Mouse (Mus musculus) heart, embryonic 15.5 days (tissue): ENCODE measurements around the gene Msl1. TPM values are rescaled to one million over a fixed set of nuclear protein-coding genes. Genes with fewer than 3 reads are reported as not detected.
"Not testable (repeated sequence)": the region's sequence is repeated elsewhere in the genome, so short reads cannot be mapped to it uniquely, and the experiment has no call there.

Experiments
- ATAC-seq: fragments of 200-750 bp; cut with Nextera tagmentation; replicated peaks from 2 replicates; pipeline ENCODE4 v1.8.0; 2017; ENCODE audit warnings: low read depth, moderate TSS enrichment; ENCODE audit not compliant: insufficient number of reproducible peaks, insufficient read depth, low FRiP score
- H3K27ac ChIP-seq: fragments of 300-500 bp; sonication (generic); 2 replicates; pipeline ENCODE4 v1.5.1; 2015; ENCODE audit warnings: mild to moderate bottlenecking, inconsistent platforms
- H3K27me3 ChIP-seq: fragments of 300-500 bp; sonication (generic); 2 replicates; pipeline ENCODE4 v1.6.1; 2015; ENCODE audit warnings: inconsistent platforms
- H3K36me3 ChIP-seq: fragments of 300-500 bp; sonication (generic); 2 replicates; pipeline ENCODE4 v1.6.1; 2015; ENCODE audit warnings: mild to moderate bottlenecking, inconsistent platforms
- H3K4me1 ChIP-seq: fragments of 300-500 bp; sonication (generic); replicated peaks from 2 replicates; pipeline ENCODE4 v1.6.1; 2015; ENCODE audit warnings: inconsistent platforms
- H3K4me2 ChIP-seq: fragments of 300-500 bp; sonication (generic); 2 replicates; pipeline ENCODE4 v1.6.1; 2015; ENCODE audit warnings: inconsistent platforms, mild to moderate bottlenecking, moderate library complexity
- H3K4me3 ChIP-seq: fragments of 300-500 bp; sonication (generic); 2 replicates; pipeline ENCODE4 v1.5.1; 2015; ENCODE audit warnings: mild to moderate bottlenecking, inconsistent platforms
- H3K9ac ChIP-seq: fragments of 300-500 bp; sonication (generic); 2 replicates; pipeline ENCODE4 v1.6.1; 2015; ENCODE audit warnings: mild to moderate bottlenecking, inconsistent platforms
- H3K9me3 ChIP-seq: fragments of 300-500 bp; sonication (generic); replicated peaks from 2 replicates; pipeline ENCODE4 v1.6.1; 2016; ENCODE audit warnings: inconsistent platforms
- WGBS: fragments of 180-500 bp; shearing (Covaris S2); methylation state at CpG from one replicate; pipeline ENCODE4 v1.1.7; 2015; ENCODE audit warnings: mixed read lengths; 5-methylcytosine and 5-hydroxymethylcytosine counted together
- polyA plus RNA-seq: library from polyadenylated mRNA; unstranded; fragments of >200 nt; fragmentation: Nextera tagmentation; extraction: Ambion mirVana; gene quantifications from 2 replicates; pipeline ENCODE4 v1.2.1, GENCODE M21; 2015

Gene Msl1
- polyA plus RNA-seq, 1 experiment from 2014 or later = 15.5 TPM

GRCm38 (mm10) chr11:98808417-98808816 lies 13.1 kb downstream of the Msl1 start:
- peak overlapping the region; percentile 73; the same call in 1 of the 2 replicates for H3K4me2 ChIP-seq
- H3K9me3 ChIP-seq = no peaks in the 10 kb centered on the region
- H3K9ac ChIP-seq = no peak overlapping the region
- ATAC-seq = no peak
- peaks cover 56% of the 10 kb centered on the region for H3K36me3 ChIP-seq
- peak overlapping the region; percentile 98; the same call in 1 of the 2 replicates for H3K27ac ChIP-seq
- no peak overlapping the region for H3K4me3 ChIP-seq
- H3K4me1 ChIP-seq = peaks cover 28% of the 10 kb centered on the region
- 63% methylated on average over 2 of the region's 2 CpGs for WGBS
- H3K27me3 ChIP-seq = no peaks in the 10 kb centered on the region

- Histone ChIP-seq H3K9me3 (no peaks in the 10 kb centered on the region), H3K4me2 (peak overlapping the region; percentile 73), H3K9ac (peak overlapping the region; percentile 91), H3K36me3 (peaks cover 55% of the 10 kb centered on the region), H3K4me1 (peaks cover 23% of the 10 kb centered on the region), H3K4me3 (peak overlapping the region; percentile 87), H3K27me3 (no peaks in the 10 kb centered on the region), H3K27ac (peak overlapping the region; percentile 98)
- peak; percentile 99 for ATAC-seq
- under 1% methylated on average over 84 of the region's 84 CpGs for WGBS
These were observed 14.4 kb downstream of the Msl1 start for GRCm38 (mm10) chr11:98809457-98810290.

- H3K36me3 ChIP-seq = peaks cover 53% of the 10 kb centered on the region
These were observed 15.4 kb downstream of the Msl1 start for GRCm38 (mm10) chr11:98810686-98811085.

GRCm38 (mm10) chr11:98816706-98817239 lies 21.5 kb downstream of the Msl1 start:
- Histone ChIP-seq H3K27me3 (no peaks in the 10 kb centered on the region), H3K9ac (no peak overlapping the region), H3K27ac (no peak overlapping the region), H3K36me3 (peaks cover 83% of the 10 kb centered on the region), H3K4me1 (peaks cover 4% of the 10 kb centered on the region; the same call in 1 of the 2 replicates), H3K4me3 (no peak overlapping the region), H3K9me3 (no peaks in the 10 kb centered on the region), H3K4me2 (no peak overlapping the region)
- WGBS = 85% methylated on average over 1 of the region's 1 CpGs
- ATAC-seq = no peak

More at GRCm38 (mm10) chr11:98810686-98811085, 15.4 kb downstream of the Msl1 start:
- no peaks in the 10 kb centered on the region for H3K27me3 ChIP-seq
- H3K9ac ChIP-seq = peak overlapping the region; percentile 91
- H3K9me3 ChIP-seq = no peaks in the 10 kb centered on the region
- H3K4me2 ChIP-seq = peak overlapping the region; percentile 73
- H3K4me3 ChIP-seq = peak overlapping the region; percentile 87
- peaks cover 23% of the 10 kb centered on the region for H3K4me1 ChIP-seq
- 58% methylated on average over 7 of the region's 7 CpGs for WGBS
- peak overlapping the region; percentile 98; the same call in 1 of the 2 replicates for H3K27ac ChIP-seq
- ATAC-seq = no peak

- Histone ChIP-seq H3K4me1 (no peaks in the 10 kb centered on the region), H3K4me3 (no peak overlapping the region), H3K36me3 (peaks cover 73% of the 10 kb centered on the region), H3K27ac (no peak overlapping the region), H3K4me2 (no peak overlapping the region), H3K9me3 (no peaks in the 10 kb centered on the region), H3K9ac (no peak overlapping the region), H3K27me3 (no peaks in the 10 kb centered on the region)
- whole genome bisulfite sequencing = 88% methylated on average over 5 of the region's 5 CpGs
- ATAC-seq = no peak
These were observed 25.7 kb downstream of the Msl1 start for GRCm38 (mm10) chr11:98820968-98821367.

GRCm38 (mm10) chr11:98826071-98826470 lies 30.8 kb downstream of the Msl1 start:
- 100% methylated on average over 2 of the region's 2 CpGs for WGBS
- H3K9me3 ChIP-seq, H3K27me3 ChIP-seq, H3K4me3 ChIP-seq, H3K4me2 ChIP-seq, H3K27ac ChIP-seq, ATAC-seq, H3K9ac ChIP-seq, H3K4me1 ChIP-seq: not testable (repeated sequence)
- H3K36me3 ChIP-seq = peaks cover 81% of the 10 kb centered on the region

- H3K27me3 ChIP-seq = no peaks in the 10 kb centered on the region
- H3K4me3 ChIP-seq = no peak overlapping the region
- ATAC-seq = no peak
- H3K27ac ChIP-seq = no peak overlapping the region
- peaks cover 86% of the 10 kb centered on the region for H3K36me3 ChIP-seq
- no peak overlapping the region for H3K9ac ChIP-seq
- H3K9me3 ChIP-seq = no peaks in the 10 kb centered on the region
- H3K4me1 ChIP-seq = no peaks in the 10 kb centered on the region
- 84% methylated on average over 2 of the region's 2 CpGs for WGBS
- no peak overlapping the region for H3K4me2 ChIP-seq
These were observed 32.6 kb downstream of the Msl1 start for GRCm38 (mm10) chr11:98827877-98828276.

GRCm38 (mm10) chr11:98829091-98829775 lies 33.9 kb downstream of the Msl1 start:
- Histone ChIP-seq H3K27me3 (no peaks in the 10 kb centered on the region), H3K4me2 (no peak overlapping the region), H3K9me3 (no peaks in the 10 kb centered on the region), H3K4me3 (no peak overlapping the region), H3K9ac (no peak overlapping the region), H3K27ac (no peak overlapping the region), H3K36me3 (peaks cover 87% of the 10 kb centered on the region), H3K4me1 (no peaks in the 10 kb centered on the region)
- no peak for ATAC-seq
- 70% methylated on average over 12 of the region's 12 CpGs for WGBS

GRCm38 (mm10) chr11:98829875-98830274 lies 34.6 kb downstream of the Msl1 start:
- WGBS = 70% methylated on average over 4 of the region's 4 CpGs
- Histone ChIP-seq H3K9me3 (no peaks in the 10 kb centered on the region), H3K27me3 (no peaks in the 10 kb centered on the region), H3K27ac (no peak overlapping the region), H3K36me3 (peaks cover 89% of the 10 kb centered on the region), H3K4me1 (no peaks in the 10 kb centered on the region), H3K9ac (no peak overlapping the region), H3K4me3 (no peak overlapping the region), H3K4me2 (no peak overlapping the region)
- ATAC-seq = no peak

- Histone ChIP-seq H3K27ac (no peak overlapping the region), H3K4me2 (no peak overlapping the region), H3K4me1 (peaks cover 31% of the 10 kb centered on the region), H3K27me3 (peaks cover 25% of the 10 kb centered on the region), H3K9ac (no peak overlapping the region), H3K36me3 (peaks cover 44% of the 10 kb centered on the region), H3K9me3 (no peaks in the 10 kb centered on the region), H3K4me3 (no peak overlapping the region)
- ATAC-seq = no peak
- WGBS = 54% methylated on average over 5 of the region's 5 CpGs
These were observed 40.0 kb downstream of the Msl1 start for GRCm38 (mm10) chr11:98835296-98835695.

GRCm38 (mm10) chr11:98835725-98836124 lies 40.4 kb downstream of the Msl1 start:
- ATAC-seq = no peak
- 55% methylated on average over 3 of the region's 3 CpGs for WGBS

More at GRCm38 (mm10) chr11:98835725-98836124, 40.4 kb downstream of the Msl1 start:
- Histone ChIP-seq H3K9ac (no peak overlapping the region), H3K36me3 (peaks cover 40% of the 10 kb centered on the region), H3K9me3 (no peaks in the 10 kb centered on the region), H3K4me2 (no peak overlapping the region), H3K4me3 (no peak overlapping the region), H3K4me1 (peaks cover 31% of the 10 kb centered on the region), H3K27ac (no peak overlapping the region), H3K27me3 (peaks cover 25% of the 10 kb centered on the region)
